Mouse (Mus musculus): ENCODE measurements around the gene Mgrn1.

The Mgrn1 gene

DNA sequence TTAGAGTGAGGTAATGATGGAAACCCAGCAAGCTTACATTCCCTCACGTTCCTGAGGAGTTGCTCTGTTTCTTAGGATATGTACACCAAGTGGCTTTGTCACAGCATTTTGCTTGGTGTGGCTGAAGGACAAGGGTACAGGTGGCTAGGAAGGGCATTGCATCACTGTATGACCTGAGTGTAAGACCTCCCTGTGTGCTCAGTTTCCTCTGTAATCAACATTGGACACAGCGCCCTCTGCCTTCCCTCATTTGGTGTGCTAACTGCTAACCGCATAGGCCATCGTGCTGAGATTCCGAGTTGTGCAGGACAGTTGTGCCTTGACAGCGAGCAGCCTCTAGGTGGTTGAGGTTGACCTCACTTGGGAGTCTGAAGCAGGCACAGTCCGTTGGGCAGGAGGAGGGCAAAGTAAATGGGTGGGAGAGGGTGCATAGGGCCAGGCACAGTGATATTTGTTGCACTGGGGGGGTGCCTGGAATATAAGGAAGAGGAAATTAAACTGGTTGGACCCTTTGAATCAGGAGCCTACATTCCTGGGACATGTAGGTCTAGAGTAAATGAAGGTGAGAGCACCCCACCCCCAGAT, 11.2 kb downstream of the Mgrn1 start:
- Histone ChIP-seq H3K9me3 (ENCODE audit: low read length) (no peaks in the 10 kb centered on the region), H3K36me3 (ENCODE audit: insufficient read depth, low read length) (no peaks in the 10 kb centered on the region), H3K4me1 (replicated peaks; ENCODE audit: low read depth, low read length) (peaks cover 86% of the 10 kb centered on the region), H3K4me3 (replicated peaks; ENCODE audit: low read length) (no peak overlapping the region), H3K27me3 (ENCODE audit: insufficient read depth, low read length) (no peaks in the 10 kb centered on the region)
- no peak for TF ChIP-seq POU5F1 (IDR thresholded peaks at IDR 0.05; ENCODE audit: borderline replicate concordance, low read length)
- TF ChIP-seq CTCF (conservative IDR thresholded peaks at IDR 0.05; ENCODE audit: low read length): peak; percentile 43

DNA sequence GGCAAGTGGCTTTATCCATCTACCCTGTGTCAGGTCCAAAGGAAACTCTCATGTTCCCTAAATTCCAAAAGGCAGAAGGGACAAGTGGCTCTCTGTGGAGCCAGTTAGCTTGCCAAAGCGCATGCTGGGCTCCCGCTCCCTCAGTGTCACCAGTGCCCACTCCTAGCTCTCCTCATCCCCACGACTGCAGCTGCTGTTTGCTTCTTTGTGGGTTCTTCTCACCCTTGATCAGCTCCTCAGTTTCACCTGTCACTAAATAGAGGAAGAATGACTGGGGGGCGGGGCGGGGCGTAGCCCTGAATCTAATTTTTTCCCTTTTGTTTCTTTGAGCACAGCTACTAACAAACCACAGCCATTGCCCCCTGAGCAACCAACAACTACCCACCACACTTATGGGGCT, 12.8 kb downstream of the Mgrn1 start:
- TF ChIP-seq POU5F1 (IDR thresholded peaks at IDR 0.05; ENCODE audit: borderline replicate concordance, low read length) (no peak), CTCF (conservative IDR thresholded peaks at IDR 0.05; ENCODE audit: low read length) (no peak), NANOG (IDR thresholded peaks at IDR 0.05; ENCODE audit: borderline replicate concordance, low read length) (no peak)
- Histone ChIP-seq H3K9me3 (ENCODE audit: low read length) (no peaks in the 10 kb centered on the region), H3K4me3 (replicated peaks; ENCODE audit: low read length) (0 out of 2 replicates have a peak overlapping the region, but pooled peaks have one; percentile 23), H3K4me1 (replicated peaks; ENCODE audit: low read depth, low read length) (peaks cover 73% of the 10 kb centered on the region), H3K36me3 (ENCODE audit: insufficient read depth, low read length) (peaks cover 5% of the 10 kb centered on the region), H3K27me3 (ENCODE audit: insufficient read depth, low read length) (no peaks in the 10 kb centered on the region)

DNA sequence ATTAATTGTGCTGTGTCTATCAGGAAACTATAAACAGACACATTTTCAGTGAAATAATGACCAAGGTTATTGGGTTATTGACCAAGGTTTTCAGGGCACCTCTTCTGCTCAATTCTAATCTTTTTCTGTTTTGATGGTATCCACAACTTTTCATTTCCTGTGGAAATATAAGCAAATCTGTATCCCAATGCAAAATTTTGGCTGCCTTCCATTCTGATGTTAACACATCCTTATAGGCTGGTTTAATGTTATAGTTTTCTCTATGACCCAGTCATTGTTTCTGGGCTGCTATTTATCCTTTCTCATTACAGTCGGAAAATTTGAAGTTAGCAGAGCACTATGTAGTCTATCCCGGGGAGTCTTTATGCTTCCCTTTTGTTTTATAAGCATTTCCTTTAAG, 13.7 kb downstream of the Mgrn1 start:
- H3K9me3 ChIP-seq (ENCODE audit: low read length): no peaks in the 10 kb centered on the region
- TF ChIP-seq CTCF (conservative IDR thresholded peaks at IDR 0.05; ENCODE audit: low read length) (no peak), NANOG (IDR thresholded peaks at IDR 0.05; ENCODE audit: borderline replicate concordance, low read length) (no peak)
- no peaks in the 10 kb centered on the region for H3K27me3 ChIP-seq (ENCODE audit: insufficient read depth, low read length)
- H3K4me3 ChIP-seq (replicated peaks; ENCODE audit: low read length): no peak overlapping the region
- peaks cover 65% of the 10 kb centered on the region for H3K4me1 ChIP-seq (replicated peaks; ENCODE audit: low read depth, low read length)
- H3K36me3 ChIP-seq (ENCODE audit: insufficient read depth, low read length): peaks cover 5% of the 10 kb centered on the region

DNA sequence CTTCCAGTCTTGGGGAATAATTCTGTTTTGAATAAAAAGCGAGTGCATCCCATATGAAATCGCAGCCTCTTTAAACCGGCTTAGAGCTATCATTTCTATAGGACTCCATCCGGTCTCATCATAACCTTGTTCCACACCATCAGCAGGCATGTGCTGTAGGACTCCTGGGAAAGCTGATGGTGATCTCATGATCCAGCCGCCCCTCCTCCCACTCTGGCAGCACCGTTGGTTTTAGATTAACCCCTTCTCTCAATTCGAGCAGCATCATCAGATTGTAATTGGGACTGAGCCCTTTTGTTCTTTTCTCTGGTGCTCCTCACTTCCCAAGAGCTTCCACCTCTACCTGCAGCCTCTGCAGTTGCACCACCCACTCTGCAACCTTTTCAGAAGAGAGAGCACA, 15.1 kb downstream of the Mgrn1 start:
- Histone ChIP-seq H3K27me3 (ENCODE audit: insufficient read depth, low read length) (no peaks in the 10 kb centered on the region), H3K9me3 (ENCODE audit: low read length) (no peaks in the 10 kb centered on the region), H3K36me3 (ENCODE audit: insufficient read depth, low read length) (peaks cover 5% of the 10 kb centered on the region), H3K4me3 (replicated peaks; ENCODE audit: low read length) (no peak overlapping the region), H3K4me1 (replicated peaks; ENCODE audit: low read depth, low read length) (peaks cover 54% of the 10 kb centered on the region)
- TF ChIP-seq NANOG (IDR thresholded peaks at IDR 0.05; ENCODE audit: borderline replicate concordance, low read length) (no peak), POU5F1 (IDR thresholded peaks at IDR 0.05; ENCODE audit: borderline replicate concordance, low read length) (no peak), CTCF (conservative IDR thresholded peaks at IDR 0.05; ENCODE audit: low read length) (no peak)

DNA sequence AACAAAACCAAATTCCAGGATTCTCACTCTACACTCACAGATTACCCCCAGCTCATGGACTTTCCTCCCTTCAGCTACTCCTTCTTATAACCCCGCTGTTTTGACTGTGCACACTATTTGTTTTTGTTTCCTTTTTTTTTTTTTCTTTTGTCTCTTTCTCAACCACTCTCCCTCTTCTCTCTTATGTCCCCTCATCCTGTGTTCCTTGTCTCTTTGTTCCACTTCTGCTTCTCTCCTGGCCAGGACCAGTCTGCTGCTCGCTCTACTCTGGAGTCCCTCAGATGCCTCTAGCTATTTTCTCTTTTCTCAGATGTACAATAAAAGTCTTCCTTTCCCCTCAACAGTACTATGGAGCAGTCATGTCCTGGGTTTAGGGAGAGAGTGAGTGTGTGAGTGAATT, 16.3 kb downstream of the Mgrn1 start:
- Histone ChIP-seq H3K4me1 (replicated peaks; ENCODE audit: low read depth, low read length) (peaks cover 48% of the 10 kb centered on the region), H3K4me3 (replicated peaks; ENCODE audit: low read length) (no peak overlapping the region), H3K27me3 (ENCODE audit: insufficient read depth, low read length) (no peaks in the 10 kb centered on the region), H3K36me3 (ENCODE audit: insufficient read depth, low read length) (peaks cover 6% of the 10 kb centered on the region), H3K9me3 (ENCODE audit: low read length) (no peaks in the 10 kb centered on the region)
- no peak for TF ChIP-seq CTCF (conservative IDR thresholded peaks at IDR 0.05; ENCODE audit: low read length)
- no peak for TF ChIP-seq NANOG (IDR thresholded peaks at IDR 0.05; ENCODE audit: borderline replicate concordance, low read length)
- TF ChIP-seq POU5F1 (IDR thresholded peaks at IDR 0.05; ENCODE audit: borderline replicate concordance, low read length): no peak

DNA sequence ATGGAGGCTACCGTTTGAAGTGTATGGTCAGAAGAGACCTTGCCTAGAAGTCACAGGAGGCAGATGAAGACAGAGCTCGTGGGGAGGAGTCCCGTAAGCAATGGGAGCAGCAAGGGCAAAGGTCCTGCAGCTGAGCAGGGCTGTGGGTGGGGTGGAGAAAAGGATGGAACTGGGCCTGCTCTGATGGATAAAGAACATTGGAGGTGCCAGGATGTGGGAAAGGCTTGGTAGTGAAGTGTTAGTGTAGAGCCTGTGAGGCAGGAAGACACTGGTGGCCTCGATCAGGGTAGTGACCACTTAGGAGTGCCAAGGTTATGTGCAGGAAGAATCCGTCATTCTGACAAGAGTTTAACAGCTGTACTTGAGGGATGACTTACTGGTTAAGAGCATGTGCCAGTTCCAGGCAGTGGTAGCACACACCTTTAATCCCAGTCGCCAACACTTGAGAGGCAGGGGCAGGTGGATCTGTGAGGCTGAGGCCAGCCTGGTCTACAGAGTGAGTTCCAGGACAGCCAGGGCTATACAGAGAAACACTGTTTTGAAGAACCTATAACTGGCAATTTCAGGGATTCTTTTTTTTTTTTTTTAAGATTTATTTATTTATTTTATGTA, 17.5 kb downstream of the Mgrn1 start:
- Histone ChIP-seq H3K27me3 (ENCODE audit: insufficient read depth, low read length) (no peaks in the 10 kb centered on the region), H3K4me3 (replicated peaks; ENCODE audit: low read length) (no peak overlapping the region), H3K9me3 (ENCODE audit: low read length) (no peaks in the 10 kb centered on the region), H3K36me3 (ENCODE audit: insufficient read depth, low read length) (peaks cover 9% of the 10 kb centered on the region), H3K4me1 (replicated peaks; ENCODE audit: low read depth, low read length) (peaks cover 49% of the 10 kb centered on the region)
- TF ChIP-seq CTCF (conservative IDR thresholded peaks at IDR 0.05; ENCODE audit: low read length): no peak
- TF ChIP-seq NANOG (IDR thresholded peaks at IDR 0.05; ENCODE audit: borderline replicate concordance, low read length): no peak
- TF ChIP-seq POU5F1 (IDR thresholded peaks at IDR 0.05; ENCODE audit: borderline replicate concordance, low read length): no peak

DNA sequence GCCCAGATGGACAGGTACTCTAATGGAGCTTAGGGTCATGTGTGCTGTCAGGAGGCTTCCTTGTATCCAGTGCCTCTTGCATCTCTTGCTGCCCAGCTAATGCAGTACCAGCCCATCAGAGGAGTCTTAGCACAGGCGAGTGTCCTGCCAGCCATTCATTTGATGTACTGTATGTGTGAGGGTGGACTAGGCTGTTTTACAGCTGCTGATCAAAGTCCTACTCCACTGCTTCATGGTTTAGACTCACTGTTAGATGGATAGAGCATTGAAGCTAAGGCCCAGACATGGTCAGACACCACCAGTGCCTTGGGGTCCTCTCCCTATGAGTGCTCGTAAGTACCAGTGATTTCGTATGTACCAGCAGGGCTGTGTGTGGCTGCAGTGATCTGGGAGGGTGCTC, 18.8 kb downstream of the Mgrn1 start:
- no peak overlapping the region for H3K4me3 ChIP-seq (replicated peaks; ENCODE audit: low read length)
- H3K36me3 ChIP-seq (ENCODE audit: insufficient read depth, low read length): peaks cover 16% of the 10 kb centered on the region
- H3K27me3 ChIP-seq (ENCODE audit: insufficient read depth, low read length): no peaks in the 10 kb centered on the region
- TF ChIP-seq POU5F1 (IDR thresholded peaks at IDR 0.05; ENCODE audit: borderline replicate concordance, low read length): no peak
- TF ChIP-seq CTCF (conservative IDR thresholded peaks at IDR 0.05; ENCODE audit: low read length): no peak
- no peak for TF ChIP-seq NANOG (IDR thresholded peaks at IDR 0.05; ENCODE audit: borderline replicate concordance, low read length)
- no peaks in the 10 kb centered on the region for H3K9me3 ChIP-seq (ENCODE audit: low read length)
- H3K4me1 ChIP-seq (replicated peaks; ENCODE audit: low read depth, low read length): peaks cover 46% of the 10 kb centered on the region

DNA sequence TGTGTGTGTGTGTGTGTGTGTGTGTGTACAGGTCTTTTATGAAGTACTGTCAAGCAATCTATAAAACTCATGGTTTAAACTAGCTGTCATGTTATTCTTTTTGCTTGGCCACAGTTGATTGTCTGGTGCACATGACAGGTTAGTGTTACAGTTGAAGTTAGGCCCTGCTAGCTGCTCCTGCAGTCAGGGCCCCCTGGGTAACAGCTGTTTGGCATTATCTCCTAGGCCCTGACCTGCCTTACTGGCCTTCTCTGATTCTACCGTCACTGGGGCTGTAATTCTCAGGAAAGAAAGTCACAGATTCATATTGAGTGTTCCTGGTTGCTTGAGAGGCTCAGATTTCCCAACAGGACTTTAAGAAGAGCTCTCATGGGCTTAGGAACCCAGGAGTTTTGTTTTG, 19.5 kb downstream of the Mgrn1 start:
- Histone ChIP-seq H3K9me3 (ENCODE audit: low read length) (no peaks in the 10 kb centered on the region), H3K36me3 (ENCODE audit: insufficient read depth, low read length) (peaks cover 19% of the 10 kb centered on the region), H3K4me1 (replicated peaks; ENCODE audit: low read depth, low read length) (peaks cover 44% of the 10 kb centered on the region), H3K4me3 (replicated peaks; ENCODE audit: low read length) (no peak overlapping the region), H3K27me3 (ENCODE audit: insufficient read depth, low read length) (no peaks in the 10 kb centered on the region)
- TF ChIP-seq NANOG (IDR thresholded peaks at IDR 0.05; ENCODE audit: borderline replicate concordance, low read length) (no peak), CTCF (conservative IDR thresholded peaks at IDR 0.05; ENCODE audit: low read length) (no peak), POU5F1 (IDR thresholded peaks at IDR 0.05; ENCODE audit: borderline replicate concordance, low read length) (no peak)

DNA sequence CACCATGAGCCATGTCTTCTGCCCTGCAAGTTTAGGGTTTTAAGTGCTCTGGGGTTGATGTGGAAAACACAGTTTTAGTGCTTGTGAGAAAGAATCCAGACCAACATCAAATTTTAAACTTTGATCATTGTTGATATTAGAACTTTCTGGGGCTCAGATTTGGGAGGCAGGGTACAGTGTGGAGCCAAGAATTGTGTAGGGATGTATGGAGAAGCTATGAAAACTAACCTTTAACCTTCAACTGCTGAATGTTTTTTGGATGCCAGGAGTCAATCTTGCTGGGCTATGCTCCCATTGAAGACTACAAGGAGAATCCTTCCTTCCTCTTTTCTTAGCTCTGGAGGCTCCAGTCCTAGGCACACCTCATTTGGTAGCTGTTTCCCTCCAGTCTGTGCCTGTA, 20.5 kb downstream of the Mgrn1 start:
- no peaks in the 10 kb centered on the region for H3K9me3 ChIP-seq (ENCODE audit: low read length)

More for the DNA sequence above, 20.5 kb downstream of the Mgrn1 start:
- H3K27me3 ChIP-seq (ENCODE audit: insufficient read depth, low read length): no peaks in the 10 kb centered on the region
- H3K36me3 ChIP-seq (ENCODE audit: insufficient read depth, low read length): peaks cover 29% of the 10 kb centered on the region
- H3K4me1 ChIP-seq (replicated peaks; ENCODE audit: low read depth, low read length): peaks cover 44% of the 10 kb centered on the region
- TF ChIP-seq NANOG (IDR thresholded peaks at IDR 0.05; ENCODE audit: borderline replicate concordance, low read length) (no peak), CTCF (conservative IDR thresholded peaks at IDR 0.05; ENCODE audit: low read length) (no peak), POU5F1 (IDR thresholded peaks at IDR 0.05; ENCODE audit: borderline replicate concordance, low read length) (no peak)
- H3K4me3 ChIP-seq (replicated peaks; ENCODE audit: low read length): no peak overlapping the region
